Mouse (Mus musculus) CD4-positive helper T cell, adult 2 months (primary cell): ENCODE results near the gene Grcc10.

Experiments
- DNase-seq: peaks from one replicate; pipeline ENCODE4 v3.0.0-alpha.2; 2012; ENCODE audit warnings: low read depth, missing footprints, low spot score

Gene Grcc10

DNA sequence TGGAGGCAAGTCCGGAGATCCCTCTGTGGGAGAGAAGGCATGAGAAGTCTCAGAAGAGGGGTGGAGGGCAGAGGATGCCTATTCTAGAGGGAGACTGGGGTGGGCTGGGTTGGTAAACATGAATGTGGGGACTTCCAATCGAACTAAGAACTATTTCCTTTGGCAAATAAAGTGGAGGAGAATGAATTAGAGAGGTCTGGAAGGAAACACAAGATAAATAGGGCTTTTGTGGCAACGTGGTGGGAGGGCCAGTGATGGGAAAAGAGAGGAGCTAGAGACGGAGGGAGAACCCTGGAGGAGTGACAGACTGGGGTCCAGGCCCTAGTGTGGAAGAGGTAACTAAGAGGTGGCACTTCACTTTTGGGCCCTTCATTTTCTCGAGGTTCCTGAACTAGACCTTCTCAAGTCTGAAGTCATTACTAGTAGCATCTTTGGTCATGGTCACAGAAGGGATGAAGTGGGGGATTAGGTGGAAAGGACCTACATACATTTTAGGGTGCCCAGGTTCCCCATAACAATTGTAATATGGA is 16.2 kb upstream of the Grcc10 start:
- no peak for DNase-seq

DNA sequence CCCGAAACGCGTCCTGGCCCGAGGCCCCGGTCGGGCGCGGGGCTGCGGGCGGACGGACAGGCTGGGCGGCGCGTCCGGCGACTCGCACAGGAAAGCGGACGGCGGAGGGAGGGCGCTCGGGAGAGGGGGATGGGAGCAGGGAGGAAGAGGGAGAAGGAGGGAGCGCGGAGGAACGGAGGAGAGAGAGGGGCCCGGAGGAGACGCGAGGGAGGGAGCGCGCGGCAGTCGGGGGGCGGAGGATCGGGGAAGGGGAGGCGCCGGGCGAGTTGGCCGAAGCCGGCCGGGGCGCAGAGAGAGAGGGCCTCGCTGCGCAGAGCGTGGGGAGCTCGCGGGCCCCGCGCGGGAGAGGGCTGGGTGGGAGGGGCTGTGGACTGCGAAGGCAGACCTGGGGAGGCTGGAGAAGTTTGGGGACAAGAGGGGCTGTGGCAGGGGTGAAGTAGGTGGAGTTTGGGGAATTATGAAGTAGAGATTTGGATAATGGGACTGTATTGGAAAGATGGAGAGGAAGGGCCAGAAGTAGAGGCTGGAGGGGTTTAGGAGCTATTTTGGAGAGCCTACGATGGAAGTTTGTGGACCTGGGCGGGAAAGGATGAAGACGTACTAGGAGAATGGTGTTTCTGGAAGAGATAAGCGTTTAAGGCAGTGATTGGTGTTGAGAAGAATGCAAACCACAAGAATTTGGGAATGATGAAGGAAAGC is 15.6 kb upstream of the Grcc10 start:
- peak; percentile 63 for DNase-seq

DNA sequence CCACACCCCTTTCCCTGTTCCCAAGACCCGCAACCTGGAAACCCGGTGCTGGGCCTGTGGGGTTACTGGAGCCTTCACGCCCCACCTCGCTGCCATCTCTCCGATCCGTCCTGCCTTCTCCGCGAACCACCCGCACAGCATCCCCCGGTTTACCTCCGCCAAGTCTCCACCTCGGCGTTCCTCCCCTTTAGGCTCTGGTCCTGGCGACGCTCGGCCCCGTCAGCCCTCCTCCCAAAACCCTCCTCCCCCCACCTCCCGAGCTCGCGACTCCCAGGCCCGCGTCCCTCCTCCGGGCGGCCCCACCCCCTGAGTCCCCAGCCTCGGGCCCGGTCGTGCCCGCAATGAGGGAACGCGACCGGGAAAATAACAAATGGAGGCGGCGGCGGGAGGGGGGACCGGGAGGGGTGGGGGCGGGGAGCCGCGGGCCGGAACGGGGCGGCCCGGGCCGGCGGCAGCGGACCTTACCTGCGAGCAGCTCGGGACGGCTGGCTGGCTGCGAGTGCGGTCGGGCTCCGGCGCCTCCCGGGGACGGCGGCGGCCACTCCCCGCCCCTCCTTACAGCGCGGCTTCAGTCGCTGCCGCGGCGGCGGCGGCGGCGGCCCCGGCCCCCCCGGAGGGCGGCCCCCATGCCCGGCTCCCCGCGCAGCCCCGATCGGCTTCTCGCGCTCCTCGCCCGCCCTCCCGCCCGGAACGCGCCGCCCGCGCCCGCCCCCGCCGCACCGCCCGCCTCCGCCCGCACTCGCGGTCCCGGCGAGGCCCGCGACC is 14.8 kb upstream of the Grcc10 start, which contains the start of the genes Gm45234 and Atn1:
Gm45234 (minus strand) TSS at position 191 of the 765 bp plus-strand sequence.
Atn1 (minus strand) TSS at position 694 of the 765 bp plus-strand sequence.
- DNase-seq: peak; percentile 69

DNA sequence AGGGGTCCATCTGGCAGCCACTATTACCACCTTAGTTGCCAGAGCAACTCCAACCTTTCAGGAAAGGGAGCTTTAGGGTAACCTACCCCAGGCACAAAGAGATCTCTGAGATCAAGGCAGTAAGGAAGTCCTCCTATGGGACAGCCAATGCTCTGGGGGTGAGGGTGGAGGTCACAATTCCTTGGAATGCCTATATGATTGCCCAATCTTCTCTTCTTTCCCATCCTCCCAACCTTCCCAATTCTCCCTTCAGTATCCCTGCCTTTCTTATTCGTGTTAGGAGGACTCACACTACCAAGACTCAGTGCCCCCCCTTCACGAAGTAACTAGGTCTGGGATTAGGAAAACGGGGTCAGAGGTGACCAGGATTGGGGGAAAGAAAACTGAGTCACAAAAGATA is 14.1 kb upstream of the Grcc10 start:
- DNase-seq: no peak

DNA sequence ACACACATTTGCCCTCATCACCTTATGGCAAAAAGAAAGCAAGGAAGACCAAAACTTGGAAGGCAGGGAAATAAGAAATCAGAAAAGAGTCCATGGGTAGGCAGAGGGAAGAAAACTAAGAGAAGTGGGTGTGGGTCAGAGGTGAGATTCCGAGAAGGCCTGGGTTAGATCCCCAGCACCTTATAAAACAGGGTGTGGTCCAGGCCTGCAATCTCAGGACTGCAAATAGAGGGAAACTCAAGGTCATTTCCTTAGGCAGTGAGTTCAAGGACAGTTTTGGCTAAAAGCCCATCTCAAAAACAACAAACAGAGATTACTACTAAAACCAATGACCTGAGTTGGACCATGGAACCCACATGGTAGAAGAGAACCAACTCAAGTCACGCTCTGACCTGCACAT is 12.7 kb upstream of the Grcc10 start:
- DNase-seq: no peak

DNA sequence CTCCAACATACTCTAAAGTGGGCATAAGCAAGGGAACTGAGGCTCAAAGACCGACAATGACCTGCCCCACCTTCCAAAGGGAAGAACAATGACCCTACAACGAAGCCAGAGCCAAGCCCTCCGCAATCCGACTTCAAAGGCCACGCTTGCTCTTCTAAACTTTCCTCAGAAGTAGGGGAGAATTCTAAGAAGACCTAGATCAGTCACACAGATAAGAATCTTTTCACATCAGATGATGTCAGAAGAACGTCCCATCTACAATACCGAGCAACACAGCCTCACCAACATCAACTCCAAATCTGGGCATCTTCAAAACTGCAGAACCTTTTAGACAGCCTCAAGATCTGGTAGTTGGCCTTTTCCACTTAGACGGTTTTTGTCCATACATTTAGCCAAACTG is 9.2 kb upstream of the Grcc10 start:
- peak; percentile 81 for DNase-seq

DNA sequence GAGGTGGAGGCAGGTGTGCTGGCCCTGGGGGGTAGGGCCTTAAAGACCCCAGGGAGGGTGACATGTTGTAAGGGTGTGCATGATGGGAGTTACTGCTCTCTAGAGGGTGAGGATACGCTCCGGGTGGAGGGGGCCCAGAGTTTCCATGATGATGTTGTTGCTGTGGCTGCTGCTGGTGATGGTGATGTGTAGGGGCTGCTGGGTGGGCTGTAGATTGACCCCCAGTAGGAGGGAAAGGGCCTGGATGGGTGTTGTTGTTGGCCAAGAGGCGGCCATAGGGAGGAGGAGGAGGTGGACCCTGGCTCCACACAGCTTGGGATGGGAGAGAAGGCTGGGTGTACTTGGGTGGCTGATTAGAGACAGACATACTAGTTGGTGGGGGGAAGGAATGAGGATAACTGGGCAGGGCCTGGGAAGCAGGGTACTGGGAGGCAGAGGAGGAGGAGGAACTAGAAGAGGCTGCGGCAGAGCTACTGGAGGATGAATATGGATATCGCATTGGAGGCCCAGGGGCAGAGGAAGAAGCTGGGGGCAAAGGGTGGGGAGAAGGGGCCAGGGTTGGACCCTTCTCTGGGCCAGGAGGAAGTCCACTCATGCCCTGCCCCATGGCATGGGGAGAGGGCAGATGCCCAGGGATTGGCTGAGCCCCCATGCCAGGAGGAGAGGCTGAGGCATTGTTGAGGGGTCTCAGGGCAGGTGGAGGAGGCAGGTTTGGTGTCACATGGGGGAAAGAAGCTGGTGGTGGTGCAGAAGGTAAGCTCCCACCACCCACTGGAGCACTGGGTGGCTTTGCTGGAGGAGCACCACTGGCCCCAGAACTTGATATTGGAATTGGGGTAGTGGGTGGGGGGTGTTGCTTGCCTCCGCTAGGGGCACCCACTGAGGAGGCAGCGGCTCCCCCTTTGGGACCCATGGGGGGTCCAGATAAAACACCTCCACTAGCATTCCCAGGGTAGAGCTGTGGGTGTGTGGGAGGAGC is 5.8 kb upstream of the Grcc10 start:
- DNase-seq: no peak

DNA sequence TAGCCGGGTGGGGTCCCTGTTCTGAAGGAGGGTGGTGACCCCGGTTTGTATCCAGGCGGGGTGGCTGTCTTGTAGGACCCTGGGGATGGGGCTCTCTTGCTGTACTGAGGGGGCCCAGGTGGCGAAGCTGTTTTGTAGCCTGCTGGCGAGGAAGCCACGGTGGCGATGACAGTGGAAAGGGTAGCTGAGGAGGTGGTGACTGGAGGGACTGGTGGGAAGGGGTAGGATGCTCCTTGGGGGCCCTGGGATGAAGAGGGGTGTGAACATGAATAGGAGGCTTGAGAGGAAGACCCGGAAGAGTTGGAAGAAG is 5.1 kb upstream of the Grcc10 start:
- DNase-seq: no peak

DNA sequence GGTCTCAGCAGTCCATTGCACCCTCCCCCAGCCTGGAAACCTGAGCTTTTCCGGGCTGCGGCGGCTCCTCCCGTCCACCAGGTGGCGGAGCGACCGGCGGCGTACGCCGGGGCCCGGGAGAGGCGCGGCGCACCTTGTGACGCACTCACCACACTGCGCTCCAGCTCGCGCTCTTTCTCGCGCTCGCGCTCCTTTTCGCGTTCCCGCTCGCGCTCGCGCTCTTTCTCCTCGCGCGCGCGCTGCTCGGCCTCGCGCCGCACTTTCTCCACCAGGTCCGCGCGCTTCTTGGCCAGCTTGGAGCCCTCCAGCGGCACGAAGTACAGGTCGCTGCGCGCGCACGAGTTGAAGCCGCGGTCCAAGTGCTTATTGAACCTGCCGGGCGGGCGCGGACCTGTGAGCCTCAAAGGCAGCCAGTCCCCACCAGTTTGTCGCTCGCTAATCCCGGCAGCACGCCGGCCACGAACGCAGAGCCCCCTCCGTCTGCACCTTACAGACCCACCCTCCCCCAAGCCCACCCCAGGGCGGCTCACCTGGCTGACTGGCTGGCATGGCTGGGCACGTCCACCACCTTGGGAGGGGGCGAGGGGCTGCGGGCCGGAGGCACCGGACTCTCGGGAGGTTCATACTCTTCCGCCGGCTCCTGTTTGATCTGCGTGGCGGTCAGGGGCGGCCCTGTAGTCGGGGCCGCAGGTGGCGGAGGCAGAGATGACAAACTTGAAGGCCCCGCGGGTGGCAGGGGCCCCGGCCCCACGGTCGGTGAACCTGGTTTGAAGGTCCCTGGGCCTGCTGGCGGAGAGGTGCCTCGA is 4.5 kb upstream of the Grcc10 start:
- DNase-seq: peak; percentile 96

DNA sequence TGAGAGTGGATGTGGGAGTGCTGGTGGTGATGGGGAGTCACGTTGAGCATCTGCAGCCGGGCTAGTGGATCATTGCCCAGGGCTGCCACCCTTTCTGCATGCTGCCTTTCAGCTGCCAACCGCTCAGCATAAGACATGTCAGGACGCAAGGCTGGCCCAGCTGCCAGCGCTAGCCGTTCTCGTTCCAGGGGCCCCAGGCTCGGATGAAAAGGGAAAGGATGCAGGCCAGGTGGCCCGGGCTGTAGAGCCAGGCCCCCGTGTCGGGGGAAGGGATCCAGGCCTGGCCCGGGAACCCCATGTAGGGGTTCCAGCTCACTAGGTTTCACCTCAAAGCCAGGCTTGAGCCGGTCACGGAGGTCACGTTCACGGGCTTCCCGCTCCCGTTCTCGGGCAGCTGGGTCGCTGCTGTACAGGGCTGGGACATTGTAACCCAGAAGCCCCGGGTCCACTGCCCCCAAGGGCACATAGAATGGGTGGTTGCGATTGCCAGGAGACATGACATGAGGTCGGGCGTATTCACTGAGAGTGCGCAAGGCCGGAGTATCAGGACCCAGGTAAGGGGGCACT is 3.7 kb upstream of the Grcc10 start:
- DNase-seq: no peak

DNA sequence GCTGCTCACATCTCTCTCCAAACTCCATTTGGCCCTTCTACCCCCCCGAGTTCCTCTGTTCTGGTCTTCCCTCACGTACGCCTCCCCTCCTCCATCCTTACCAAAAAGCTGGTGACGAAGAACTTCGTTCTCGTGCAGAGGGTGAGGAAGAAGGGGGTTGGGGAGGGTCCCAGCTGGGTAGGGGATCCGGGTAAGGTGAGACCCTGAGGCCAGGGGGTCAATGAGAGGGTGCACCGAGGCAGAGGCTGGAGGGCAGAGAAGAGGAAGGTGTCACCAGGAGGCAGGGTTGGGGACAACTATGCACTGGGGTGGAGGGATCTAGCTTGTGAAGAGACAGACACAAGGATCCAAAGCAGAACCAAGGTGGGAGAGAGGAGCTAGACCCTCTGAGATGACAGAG is 2.5 kb upstream of the Grcc10 start:
- DNase-seq: no peak

DNA sequence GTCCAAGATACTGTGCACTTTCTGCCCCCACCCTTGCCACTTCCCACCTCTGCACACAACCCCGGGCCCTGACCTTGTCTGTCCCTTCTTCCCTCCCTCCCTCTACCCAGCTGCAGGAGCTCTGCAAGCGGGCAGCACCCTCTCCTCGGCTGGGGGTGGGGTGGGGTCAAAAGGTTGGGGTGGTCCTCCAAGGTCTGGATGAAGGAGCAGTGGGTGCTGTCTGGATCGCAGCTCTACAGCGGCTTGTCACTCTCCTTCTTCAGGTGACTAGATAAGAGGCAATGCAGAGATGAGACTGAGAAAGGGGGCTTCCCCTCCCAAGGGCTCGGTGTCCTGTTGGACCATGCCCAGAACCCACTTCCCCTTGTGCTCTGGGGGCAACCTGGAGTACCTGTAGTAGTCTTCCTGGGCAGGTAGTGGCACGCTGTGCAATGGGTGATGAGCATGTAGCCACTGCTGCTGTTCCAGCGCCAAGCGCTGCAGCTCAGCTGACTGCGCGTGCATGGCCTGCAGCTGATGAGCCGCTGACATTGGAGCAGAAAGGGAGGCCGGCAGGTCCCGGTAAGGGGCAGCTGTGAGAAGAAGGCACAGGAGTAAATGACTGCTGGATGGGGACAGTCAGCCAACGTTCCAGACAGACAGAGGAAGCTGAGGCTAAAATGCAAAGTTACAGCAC is 1.8 kb upstream of the Grcc10 start:
- no peak for DNase-seq

DNA sequence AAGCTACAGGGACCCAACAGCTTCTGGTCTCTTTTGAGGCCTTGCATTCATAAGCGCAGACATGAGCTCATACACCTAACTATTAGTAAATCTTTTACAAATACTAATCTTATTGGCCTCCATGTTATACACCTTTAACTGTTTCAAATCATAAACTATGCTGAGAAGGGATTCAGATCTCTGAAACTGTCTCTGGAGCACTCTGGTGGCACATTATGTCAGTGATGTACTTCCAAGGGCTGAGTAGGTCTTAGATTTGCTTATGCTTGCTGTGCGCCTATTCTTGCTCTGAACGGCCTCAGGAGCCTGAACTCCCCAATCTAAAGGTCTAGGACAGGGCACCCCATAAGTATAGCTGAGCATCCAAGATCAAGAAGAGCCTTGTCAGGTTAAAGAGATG is 668 bp upstream of the Grcc10 start:
- DNase-seq: no peak

DNA sequence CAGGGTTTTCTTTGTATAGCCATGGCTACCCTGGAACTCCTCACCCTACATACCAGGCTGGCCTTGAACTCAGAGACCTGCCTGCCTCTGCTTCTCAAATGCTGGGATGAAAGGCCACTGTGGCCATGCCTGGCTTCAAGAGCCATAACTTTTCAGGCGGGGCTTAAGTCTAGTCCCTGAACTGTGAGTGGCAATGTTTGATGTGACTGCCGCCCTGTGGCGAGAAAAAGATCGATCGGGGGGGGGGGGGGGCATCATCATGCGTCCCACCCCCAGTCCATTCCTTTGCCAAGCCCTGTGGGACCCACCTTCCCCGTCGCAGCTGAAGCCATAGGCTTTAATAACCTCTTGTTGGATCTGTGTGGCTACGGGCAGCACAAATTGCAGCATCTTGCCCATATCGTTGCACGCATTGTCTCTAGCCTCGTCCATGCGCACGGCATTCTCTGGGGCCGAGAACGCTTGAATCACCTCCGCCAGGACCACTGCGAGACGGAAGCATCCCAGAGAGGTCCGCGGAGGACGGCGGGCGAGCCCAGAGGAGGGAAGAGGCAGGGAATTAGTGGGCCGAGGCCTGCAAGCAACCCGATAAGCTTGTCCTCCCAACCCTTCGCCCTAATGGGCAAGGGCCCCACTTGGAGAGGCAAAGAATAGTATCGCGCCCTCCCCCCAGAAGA is 825 bp downstream of the Grcc10 start:
- peak; percentile 90 for DNase-seq

DNA sequence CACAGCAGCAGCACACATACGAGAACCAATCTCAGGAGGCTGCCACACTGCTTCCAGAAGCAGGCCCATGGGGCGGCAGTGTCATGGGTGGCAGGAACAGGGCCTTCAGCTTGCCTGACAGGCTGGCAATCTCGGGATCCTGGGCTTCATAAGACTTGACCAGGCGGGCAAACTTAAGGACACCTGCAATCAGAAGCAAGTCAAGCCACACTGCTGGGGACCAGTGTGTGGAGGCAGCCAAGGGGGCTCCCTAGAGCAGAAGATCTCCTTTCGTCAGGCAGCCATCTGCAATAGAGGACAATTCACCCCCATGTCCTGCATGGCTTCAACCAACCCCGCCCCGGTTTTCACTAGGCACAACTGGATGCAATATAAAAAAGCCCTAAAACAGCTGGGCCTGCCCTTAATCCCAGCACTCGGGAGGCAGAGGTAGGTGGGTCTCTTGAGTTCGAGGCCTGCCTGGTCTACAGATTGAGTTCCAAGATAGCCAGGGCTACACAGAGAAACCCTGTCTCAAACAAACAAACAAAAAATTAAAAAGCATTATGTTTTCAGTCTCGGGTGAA is 1.9 kb downstream of the Grcc10 start:
- DNase-seq: no peak

DNA sequence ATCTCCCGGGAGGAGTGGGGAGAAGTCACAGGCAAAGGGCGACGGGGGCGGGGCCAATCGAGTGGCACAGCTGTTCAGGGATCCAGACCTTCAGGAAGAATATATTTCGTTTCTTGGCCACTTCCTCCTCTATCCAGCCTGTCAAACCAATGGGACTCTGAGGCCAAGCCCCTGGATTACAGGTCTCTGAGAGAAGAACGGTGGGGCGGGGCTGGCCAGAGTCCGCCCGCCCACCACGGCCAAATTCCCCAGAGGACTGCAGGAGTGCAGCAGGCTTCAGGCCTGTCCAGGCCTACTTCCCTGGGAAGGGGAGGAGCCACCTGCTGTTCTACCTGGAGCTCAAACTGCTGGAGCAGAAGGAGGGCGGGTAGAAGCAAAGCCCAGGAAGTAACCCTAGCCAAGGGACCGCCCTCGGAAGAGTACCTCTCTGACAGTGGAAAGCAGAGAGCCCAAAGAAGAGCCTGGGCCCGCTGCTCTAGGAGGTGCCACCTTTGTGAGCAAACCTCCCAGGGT is 2.6 kb downstream of the Grcc10 start, which contains the start of gene Ptpn6:
Ptpn6 (minus strand) TSS at position 204 of the 513 bp plus-strand sequence.
- peak; percentile 69 for DNase-seq

DNA sequence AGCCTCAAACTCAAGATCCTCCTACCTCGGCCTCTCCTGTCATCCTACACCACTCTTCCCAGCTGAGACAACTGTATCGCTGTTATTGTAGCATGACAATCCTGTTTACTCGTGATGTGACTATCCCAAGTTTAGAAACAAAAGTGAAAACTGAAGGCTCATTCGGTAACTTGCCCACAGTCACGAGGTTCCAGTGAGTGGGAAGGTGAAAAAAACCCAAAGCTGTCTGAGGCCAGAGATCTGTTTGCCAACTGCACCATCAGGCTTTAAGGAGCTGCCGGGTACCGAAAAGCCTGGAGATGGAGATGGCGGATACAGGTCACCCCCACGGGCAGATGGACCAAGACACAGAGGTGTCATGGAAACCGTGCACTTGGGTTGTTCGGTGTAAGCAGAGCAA is 4.1 kb downstream of the Grcc10 start:
- no peak for DNase-seq

DNA sequence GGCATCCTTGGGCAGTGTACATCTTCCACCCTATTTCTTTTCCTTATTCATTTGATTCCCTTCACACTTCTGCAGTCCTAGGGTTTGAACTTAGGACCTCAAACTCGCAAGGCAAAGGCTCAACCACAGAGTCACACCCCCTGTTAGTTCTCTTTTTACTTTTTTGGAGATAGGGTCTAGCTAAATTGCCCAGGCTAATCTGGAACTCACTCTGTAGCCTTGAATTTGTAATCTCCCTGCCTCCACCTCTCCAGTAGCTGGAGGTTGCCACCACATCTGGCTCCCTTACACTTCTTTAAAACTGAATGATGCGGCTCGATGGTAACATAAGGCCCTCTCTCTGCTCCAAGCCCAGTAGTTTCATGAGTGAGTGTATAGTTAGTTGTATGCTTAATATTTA is 6.8 kb downstream of the Grcc10 start:
- no peak for DNase-seq
